Mouse (Mus musculus) gastrocnemius, postnatal 4 days (tissue): ENCODE data around the gene Dgkg. TPM values are rescaled to one million over a fixed set of nuclear protein-coding genes. Genes with fewer than 3 reads are reported as not detected.
A peak's percentile ranks its signal among the peaks of the same experiment; 100 is the strongest.

ENCODE experiments used
- DNase-seq, 2 experiments: peaks; one replicate each; pipeline ENCODE4 v3.0.0; 2021 to 2022; ENCODE audit warnings: low spot score in 2 of 2, mixed read lengths in 2 of 2
- microRNA-seq: library from miRNA; unstranded; fragments of <30 nt; microRNA quantifications from one replicate; pipeline ENCODE4 v1.2.0, GENCODE M21; 2021
- total RNA-seq, 2 experiments: library from RNA; stranded (reverse); gene quantifications; 2 replicates each; pipeline ENCODE4 v1.2.3; 2021

Dgkg gene
- total RNA-seq, 2 experiments from 2014 or later: 0.91 to 1.4 TPM

DNA sequence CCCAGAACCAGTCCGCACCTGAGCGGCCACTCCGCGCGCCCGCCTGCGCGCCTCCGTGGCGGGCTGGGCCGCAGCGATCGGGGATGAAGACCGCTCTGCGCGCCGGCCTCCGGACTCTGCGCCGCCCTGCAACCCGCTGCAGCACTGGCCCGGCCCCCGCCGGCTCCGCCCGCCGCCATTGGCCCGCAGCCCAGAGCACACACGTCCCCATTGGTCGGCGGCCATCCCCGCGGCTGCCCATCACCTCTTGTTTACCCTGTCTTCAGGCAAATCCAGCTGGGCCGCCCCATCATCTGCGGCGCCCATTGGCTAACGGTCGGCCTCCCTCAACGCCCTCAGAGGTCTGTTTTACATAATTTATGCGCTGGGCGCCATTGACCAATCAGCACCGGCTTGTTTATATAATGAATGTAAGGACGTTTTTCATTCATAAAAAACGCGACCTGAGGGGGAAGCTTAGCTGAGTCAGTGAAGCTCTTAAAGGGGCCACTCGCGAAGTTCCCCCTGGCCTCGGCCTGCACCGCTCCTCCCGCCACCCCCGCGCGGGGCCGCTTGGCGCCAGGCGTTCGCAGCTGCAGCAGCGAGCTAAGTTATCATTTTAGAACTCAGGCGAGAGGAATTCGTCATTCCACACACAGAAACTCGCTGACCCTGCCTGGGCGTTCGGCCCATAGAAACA lies 217.4 kb downstream of the Dgkg start, which contains the start of gene Etv5:
TSS of gene Etv5 (minus strand) at position 221 of the 679 bp plus-strand sequence.
- DNase-seq: peak; percentile 99

DNA sequence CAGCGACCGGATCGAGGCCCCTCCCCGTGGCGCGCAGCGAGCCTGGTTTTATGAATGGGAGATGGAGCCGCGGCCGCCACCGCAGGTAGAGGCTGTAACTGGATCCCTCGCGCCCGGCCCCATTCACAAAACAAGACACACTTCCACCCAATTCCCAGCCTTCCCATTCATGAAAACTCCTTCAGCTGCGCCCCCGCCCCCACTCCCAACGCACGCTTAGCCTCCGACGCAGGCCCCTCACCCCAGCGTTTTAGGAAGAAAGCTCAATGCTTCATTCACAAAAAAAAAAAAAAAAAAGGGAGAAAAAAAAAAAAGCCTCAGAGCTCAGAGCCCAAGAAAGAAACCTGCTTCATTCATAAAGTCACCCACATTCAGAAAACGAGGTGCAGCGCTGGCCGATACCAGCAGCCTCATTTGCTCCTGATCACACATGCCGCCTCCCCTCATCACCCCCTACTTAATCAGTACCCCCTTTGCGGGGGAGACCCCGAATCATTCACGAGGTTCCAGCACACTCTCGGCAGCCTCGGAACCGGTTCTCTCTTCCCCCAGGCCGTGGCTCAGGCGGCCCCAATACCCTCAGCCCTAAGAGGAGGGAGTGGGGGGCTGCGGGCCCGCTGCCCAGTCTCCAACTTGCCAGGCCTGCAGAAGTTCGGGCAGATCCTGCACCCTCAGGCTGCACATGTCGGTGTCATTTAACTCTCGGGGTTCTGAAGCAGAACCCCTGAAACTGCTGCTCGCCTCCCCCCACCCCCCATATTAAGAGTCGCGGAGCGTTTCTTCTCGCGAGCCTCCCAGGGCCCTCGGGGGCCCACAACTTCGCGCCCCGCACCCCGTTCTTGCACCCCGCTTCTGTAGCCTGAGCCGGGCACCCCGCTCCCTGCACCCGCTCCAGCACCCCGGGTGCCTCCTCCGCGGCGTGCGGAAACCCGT lies 218.3 kb downstream of the Dgkg start:
- DNase-seq: peak; percentile 53 to 75

DNA sequence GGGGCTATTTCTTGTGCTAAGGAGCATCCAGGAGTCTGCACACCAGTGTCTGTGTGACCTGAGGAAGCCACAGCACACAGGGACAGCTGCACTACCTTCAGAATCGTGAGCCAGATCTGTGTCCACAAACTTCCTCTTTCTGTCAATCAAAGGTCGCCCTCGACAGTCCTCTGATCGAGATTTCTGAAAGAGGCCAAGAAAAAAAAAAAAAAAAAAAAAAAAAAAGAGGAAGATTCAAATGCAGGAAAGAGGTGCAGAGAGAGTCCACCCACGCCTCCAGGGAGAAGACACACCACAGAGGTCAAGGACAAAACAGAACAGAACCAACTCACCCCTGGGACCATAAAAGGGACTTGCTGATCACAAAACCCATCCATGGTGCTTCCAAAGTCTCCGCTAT lies 220.9 kb downstream of the Dgkg start:
- DNase-seq: no peak

DNA sequence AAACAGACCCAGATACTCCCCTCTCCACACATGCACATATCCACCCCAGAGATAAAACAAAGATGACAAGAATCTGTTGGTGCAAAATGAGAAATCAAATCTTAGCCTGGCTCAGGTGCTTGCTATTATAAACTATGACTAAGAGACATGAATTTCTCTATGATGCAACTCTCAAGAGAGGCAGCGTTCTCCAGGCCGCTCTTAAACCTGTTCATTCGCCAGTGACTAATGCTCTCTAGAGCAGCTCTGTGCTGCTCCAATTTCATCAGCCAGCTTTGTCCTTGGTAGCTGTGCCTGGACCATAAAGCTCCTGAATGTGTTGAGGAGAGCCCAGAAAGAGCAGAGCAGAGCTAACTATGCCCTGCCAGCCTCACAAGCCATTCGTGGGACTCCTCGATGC lies 222.5 kb downstream of the Dgkg start:
- DNase-seq: no peak

DNA sequence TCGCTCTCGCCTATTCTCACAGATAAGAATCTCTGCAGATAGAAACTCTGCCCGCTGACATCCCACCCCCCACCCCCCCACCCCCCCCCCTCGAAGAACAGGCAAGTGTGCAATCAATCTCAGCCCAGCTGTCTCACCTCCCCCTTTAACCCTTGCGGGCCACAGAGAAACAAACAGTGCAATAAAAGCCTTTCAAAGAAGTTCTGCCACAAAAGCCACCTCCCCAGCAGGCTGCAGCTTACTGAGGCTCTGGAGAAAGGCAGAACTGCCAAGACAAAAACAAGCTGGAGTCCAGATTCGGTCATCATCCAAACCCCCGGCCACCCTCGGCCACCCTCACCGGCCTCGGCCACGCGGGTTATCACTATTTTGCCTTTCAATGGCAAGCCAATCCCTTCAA lies 223.1 kb downstream of the Dgkg start:
- DNase-seq: no peak

DNA sequence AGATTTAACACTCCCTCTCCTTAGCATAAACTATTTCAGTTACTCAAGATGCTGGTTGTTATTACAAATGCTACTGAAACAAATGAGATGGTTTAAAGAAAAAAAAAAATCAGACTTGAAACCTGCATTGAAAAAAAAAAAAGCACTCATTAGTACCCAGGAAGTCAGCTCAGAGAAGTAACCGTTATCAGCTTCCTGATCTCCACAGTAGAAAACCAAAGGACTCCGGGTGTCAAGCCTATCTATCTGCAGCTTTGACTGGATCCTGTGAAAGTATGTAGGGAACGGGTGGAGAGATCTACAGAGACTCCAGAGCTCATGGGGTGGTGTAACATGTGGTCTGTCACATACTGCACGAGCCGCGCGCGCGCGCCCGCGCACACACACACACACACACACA lies 225.2 kb downstream of the Dgkg start:
- DNase-seq: no peak

DNA sequence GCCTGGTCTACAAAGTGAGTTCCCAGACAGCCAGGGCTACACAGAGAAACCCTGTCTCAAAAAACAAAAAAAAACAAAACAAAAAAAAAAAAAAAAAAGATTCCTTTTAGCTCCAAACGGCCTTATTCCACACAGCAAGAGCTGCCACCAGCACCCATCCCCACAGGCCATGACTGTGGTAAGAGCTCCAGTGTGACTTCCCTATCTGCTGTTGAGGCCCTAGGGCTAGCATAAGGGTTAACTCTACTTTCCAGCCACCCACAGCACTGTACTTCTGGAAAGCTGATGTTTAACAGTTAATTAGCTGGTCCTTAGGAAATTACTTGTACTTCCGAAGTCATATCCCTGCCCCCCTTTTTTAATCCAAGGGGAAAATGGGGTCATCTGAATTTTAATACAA lies 225.7 kb downstream of the Dgkg start:
- DNase-seq: no peak

DNA sequence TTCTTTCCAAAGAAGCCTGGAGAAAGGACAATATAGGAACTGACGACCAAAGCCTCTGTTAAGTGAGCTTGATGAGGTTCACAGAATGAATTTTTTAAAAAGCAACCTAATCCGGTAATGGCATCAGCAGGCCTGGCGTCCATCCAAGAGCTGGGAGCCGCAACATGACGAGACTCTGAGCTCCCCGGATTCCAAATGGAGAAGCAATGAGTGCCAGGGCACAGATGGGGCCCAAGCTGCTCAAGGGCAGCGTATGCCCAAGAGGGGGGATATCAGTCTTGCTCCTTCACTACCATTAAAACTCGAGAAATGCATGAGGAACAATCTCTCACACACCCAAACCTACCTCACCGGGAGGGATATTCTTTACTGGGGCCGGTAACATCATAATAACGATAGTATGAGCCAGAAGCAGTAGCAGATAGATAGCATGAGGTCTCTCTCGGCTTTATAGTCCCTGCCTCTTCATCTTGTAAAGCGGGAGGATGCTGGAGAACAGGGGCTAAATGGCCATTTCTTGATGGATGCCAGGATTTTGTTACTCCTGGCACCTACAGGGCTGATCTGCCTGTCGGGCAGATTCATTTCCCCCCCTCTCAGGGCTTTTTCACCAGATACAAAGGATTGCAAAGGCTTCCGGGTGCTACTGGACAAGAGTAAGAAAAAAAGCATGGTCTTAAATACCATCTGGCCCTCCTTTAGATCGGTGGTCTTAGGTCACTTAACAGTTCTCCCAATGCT lies 226.6 kb downstream of the Dgkg start:
- DNase-seq: peak in 1 of 2 experiments; percentile 46

DNA sequence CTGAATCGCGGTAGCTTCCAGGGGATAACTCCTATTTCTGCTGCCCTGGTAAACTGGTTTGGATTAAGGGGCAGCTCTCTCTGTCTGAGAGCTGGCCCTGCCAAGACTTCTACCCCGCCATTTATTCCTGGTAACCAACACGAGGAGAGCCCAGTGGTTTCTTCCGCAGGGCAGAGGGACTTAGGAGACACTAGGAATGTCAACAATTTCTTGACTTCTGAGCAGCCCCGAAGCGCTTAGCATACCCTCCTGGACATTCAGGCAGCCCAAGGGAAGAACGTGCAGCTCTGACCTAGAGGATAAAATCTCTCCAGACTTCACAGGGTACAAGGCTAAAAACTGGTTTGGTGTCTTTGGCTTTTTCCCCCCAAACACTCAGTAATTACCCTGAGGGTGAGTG lies 227.6 kb downstream of the Dgkg start:
- no peak for DNase-seq

DNA sequence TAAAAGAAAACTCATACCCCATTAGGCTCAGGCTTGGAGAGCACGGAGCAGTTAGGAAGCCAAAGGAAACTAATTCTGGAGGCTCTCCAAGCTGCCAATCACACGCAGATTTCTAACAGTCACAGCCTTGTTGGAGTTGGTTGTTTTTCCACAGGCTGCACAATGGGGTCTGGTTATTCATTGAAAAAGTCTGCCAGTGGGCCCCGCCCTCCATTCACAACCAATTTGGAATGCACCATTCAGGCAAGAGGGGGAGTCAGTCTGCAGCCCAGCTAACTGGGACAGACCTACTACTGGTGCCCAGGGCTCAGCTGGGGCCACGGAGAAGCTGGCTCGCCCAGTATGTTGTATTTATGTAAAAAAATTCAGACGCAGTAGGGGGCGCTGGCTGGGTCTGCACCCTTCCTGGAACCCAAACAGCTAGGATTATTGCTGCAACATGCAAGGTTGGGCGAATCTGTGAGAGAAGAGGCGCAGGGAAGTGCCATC lies 228.1 kb downstream of the Dgkg start:
- DNase-seq: peak in 1 of 2 experiments; percentile 68

DNA sequence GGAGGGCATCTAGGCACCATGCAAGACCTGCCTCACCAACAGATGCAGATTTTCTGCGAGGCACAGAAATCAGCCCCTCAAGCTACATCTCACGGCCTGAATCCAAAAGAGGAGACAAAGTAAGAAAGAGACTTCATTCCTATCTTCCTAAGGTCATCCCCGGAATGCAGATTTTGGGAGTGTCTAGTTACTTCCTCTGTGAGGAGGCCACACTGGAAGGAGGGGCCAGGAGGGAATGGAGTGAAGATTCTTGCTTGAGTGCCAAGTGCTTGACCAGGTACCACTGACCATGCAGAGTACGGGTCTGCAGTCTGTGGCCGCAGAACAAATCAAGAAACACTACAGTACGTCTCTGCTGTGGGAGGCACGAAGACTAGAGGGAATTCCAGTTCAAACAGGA lies 230.2 kb downstream of the Dgkg start:
- DNase-seq: no peak

DNA sequence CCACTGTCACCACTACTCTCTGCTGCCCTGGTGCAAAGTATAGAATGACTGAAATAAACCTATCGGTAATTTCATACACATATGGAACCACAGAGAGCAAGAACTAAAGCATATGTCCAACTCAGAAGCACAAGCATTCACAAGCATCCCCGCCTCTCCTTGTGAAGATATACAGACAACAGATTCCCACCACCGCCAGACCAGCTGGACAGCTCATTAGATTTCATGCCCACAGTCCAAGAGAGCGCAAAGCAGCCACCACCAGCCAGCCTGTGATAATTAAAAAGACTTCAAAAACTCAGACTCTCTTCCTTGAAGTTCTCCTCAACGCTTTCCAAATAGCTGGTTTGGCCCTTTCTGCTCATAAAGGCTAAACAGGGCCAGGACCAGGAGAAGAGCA lies 234.8 kb downstream of the Dgkg start:
- DNase-seq: no peak

Small RNA genes lying within 50 kb of the gene (microRNA-seq; reads per million reads assigned to microRNA genes)
- gene Mir6362 (not detected), gene Mir8095 (not detected)

Other genes with a start within 250 kb of the Dgkg start
- 10 to 100 TPM; 31.4 to 34.0 TPM for gene Etv5, start 217.5 kb downstream of the Dgkg start, total RNA-seq
- gene Crygs, start 154.4 kb upstream of the Dgkg start, total RNA-seq: not detected
- 10 to 100 TPM; 10.7 to 11.4 TPM for gene Tbccd1, start 200.4 kb upstream of the Dgkg start, total RNA-seq
- 10 to 100 TPM; 46.7 to 48.1 TPM for gene Dnajb11, start 200.6 kb upstream of the Dgkg start, total RNA-seq
- 10 to 100 TPM in 1 of 2 experiments, 1 to 10 TPM in 1; 5.0 to 62.3 TPM for gene Ahsg, start 234.1 kb upstream of the Dgkg start, total RNA-seq